22 mouse cellular contexts compared by ENCODE assay signal in genomic region chr12:52847020-52847419, GRCm38 (mm10).
DNase-seq lines count a peak whose midpoint lies in the region; ATAC-seq and TF ChIP-seq lines count a peak whose summit lies in the region.
"Had no signal": no experiment of that assay in that cellular context is flagged by ENCODE, and none has a peak within 500 bp of the region (broad histone marks: within the 10 kb centered on the region; RNA-seq: fewer than 3 reads in every experiment).

No protein-coding gene starts in this region.

- no peaks in the 10 kb centered on the region for H3K36me3 ChIP-seq in hindbrain, embryonic 12.5 days
- no peaks in the 10 kb centered on the region for H3K36me3 ChIP-seq in hindbrain, postnatal 0 days (ENCODE audit: insufficient read depth, low read length)
- H3K36me3 ChIP-seq in neural tube, embryonic 13.5 days, result no peaks in the 10 kb centered on the region
- H3K36me3 ChIP-seq: embryonic facial prominence, embryonic 15.5 days; forebrain, embryonic 10.5 days; forebrain, embryonic 15.5 days; G1E; heart, embryonic 12.5 days had no signal

- H3K9me3 ChIP-seq in hindbrain, embryonic 12.5 days (replicated peaks), result no peaks in the 10 kb centered on the region
- no peaks in the 10 kb centered on the region for H3K9me3 ChIP-seq in hindbrain, postnatal 0 days (ENCODE audit: low read length)
- no peaks in the 10 kb centered on the region for H3K9me3 ChIP-seq in neural tube, embryonic 13.5 days
- H3K9me3 ChIP-seq: embryonic facial prominence, embryonic 15.5 days; forebrain, embryonic 10.5 days; forebrain, embryonic 15.5 days; heart, embryonic 12.5 days had no signal

- H3K27me3 ChIP-seq in hindbrain, embryonic 12.5 days, result no peaks in the 10 kb centered on the region
- H3K27me3 ChIP-seq in hindbrain, postnatal 0 days (ENCODE audit: insufficient read depth, low read length), result no peaks in the 10 kb centered on the region
- no peaks in the 10 kb centered on the region for H3K27me3 ChIP-seq in neural tube, embryonic 13.5 days
- H3K27me3 ChIP-seq: embryonic facial prominence, embryonic 15.5 days; forebrain, embryonic 15.5 days; heart, embryonic 12.5 days had no signal

- H3K9ac ChIP-seq in hindbrain, embryonic 12.5 days, result no peak overlapping the region
- no peak overlapping the region for H3K9ac ChIP-seq in hindbrain, postnatal 0 days (replicated peaks; ENCODE audit: low read length)
- H3K9ac ChIP-seq in neural tube, embryonic 13.5 days, result no peak overlapping the region
- H3K9ac ChIP-seq: embryonic facial prominence, embryonic 15.5 days; forebrain, embryonic 15.5 days; heart, embryonic 12.5 days; hindbrain, embryonic 14.5 days had no signal

- intact Hi-C loops in heart, postnatal 14 days (cut with DNase I), result no loop called here

- DNase-seq in hindbrain, postnatal 0 days (ENCODE audit: low spot score), result no peak
- no peak for DNase-seq in neural tube, embryonic 10.5 days (ENCODE audit: extremely low spot score, low spot score)
- DNase-seq in brain, adult 2 months (ENCODE audit: low read depth, low spot score), result peak; percentile 63
- no peak for DNase-seq in layer of hippocampus, adult 9-11 months
- no peak for DNase-seq in layer of hippocampus, postnatal 14 days (ENCODE audit: low spot score in 2 of 2)
- DNase-seq in heart, postnatal 14 days, result no peak
- DNase-seq: adrenal gland, postnatal 10 days; cerebellum, adult 8-10 months; cerebellum, postnatal 14 days; embryo, embryonic 11 days; gastrocnemius, postnatal 14 days; heart, postnatal 36 days had no signal

- H3K4me1 ChIP-seq in hindbrain, embryonic 12.5 days, result peaks cover 28% of the 10 kb centered on the region
- peaks cover 13% of the 10 kb centered on the region for H3K4me1 ChIP-seq in hindbrain, postnatal 0 days (ENCODE audit: insufficient read depth, low read length)
- peaks cover 36% of the 10 kb centered on the region for H3K4me1 ChIP-seq in neural tube, embryonic 13.5 days (replicated peaks)

- 86% methylated on average over 4 of the region's 4 CpGs for whole genome bisulfite sequencing in hindbrain, embryonic 12.5 days
- WGBS in hindbrain, postnatal 0 days, result 72% methylated on average over 4 of the region's 4 CpGs
- WGBS in neural tube, embryonic 13.5 days, result 61% methylated on average over 4 of the region's 4 CpGs

- H3K27ac ChIP-seq in hindbrain, embryonic 12.5 days, result 0 out of 2 replicates have a peak overlapping the region, but pooled peaks have one; percentile 66
- H3K27ac ChIP-seq in hindbrain, postnatal 0 days, result no peak overlapping the region
- peak overlapping the region; percentile 49; the same call in 1 of the 2 replicates for H3K27ac ChIP-seq in neural tube, embryonic 13.5 days (replicated peaks)
- H3K27ac ChIP-seq: forebrain, embryonic 15.5 days; hindbrain, embryonic 14.5 days had no signal

- no peak overlapping the region for H3K4me2 ChIP-seq in hindbrain, embryonic 12.5 days (replicated peaks)
- H3K4me2 ChIP-seq in hindbrain, postnatal 0 days (ENCODE audit: low read depth, low read length), result no peak overlapping the region
- no peak overlapping the region for H3K4me2 ChIP-seq in neural tube, embryonic 13.5 days
- H3K4me2 ChIP-seq: embryonic facial prominence, embryonic 15.5 days; forebrain, embryonic 15.5 days; hindbrain, embryonic 14.5 days had no signal

- no peak overlapping the region for H3K4me3 ChIP-seq in hindbrain, embryonic 12.5 days
- no peak overlapping the region for H3K4me3 ChIP-seq in hindbrain, postnatal 0 days (ENCODE audit: low read length)
- no peak overlapping the region for H3K4me3 ChIP-seq in neural tube, embryonic 13.5 days
- H3K4me3 ChIP-seq: embryonic facial prominence, embryonic 15.5 days; erythroblast, embryonic 14.5 days; forebrain, embryonic 10.5 days; forebrain, embryonic 15.5 days; heart, embryonic 12.5 days had no signal

- no peak for TF ChIP-seq CTCF in hindbrain, postnatal 0 days (IDR thresholded peaks at IDR 0.05; ENCODE audit: low read depth)

- ATAC-seq in hindbrain, embryonic 12.5 days (ENCODE audit: low FRiP score), result no peak
- ATAC-seq in hindbrain, postnatal 0 days, result no peak
- no peak for ATAC-seq in neural tube, embryonic 13.5 days (ENCODE audit: low read depth)
- ATAC-seq: intestine, postnatal 0 days had no signal
